Mouse (Mus musculus): ENCODE results near the gene Gp5. TPM values are rescaled to one million over a fixed set of nuclear protein-coding genes. Genes with fewer than 3 reads are reported as not detected.
A peak's percentile ranks its signal among the peaks of the same experiment; 100 is the strongest.

Gene Gp5
- polyA plus RNA-seq, 1 experiment from 2014 or later = 0.42 TPM

DNA sequence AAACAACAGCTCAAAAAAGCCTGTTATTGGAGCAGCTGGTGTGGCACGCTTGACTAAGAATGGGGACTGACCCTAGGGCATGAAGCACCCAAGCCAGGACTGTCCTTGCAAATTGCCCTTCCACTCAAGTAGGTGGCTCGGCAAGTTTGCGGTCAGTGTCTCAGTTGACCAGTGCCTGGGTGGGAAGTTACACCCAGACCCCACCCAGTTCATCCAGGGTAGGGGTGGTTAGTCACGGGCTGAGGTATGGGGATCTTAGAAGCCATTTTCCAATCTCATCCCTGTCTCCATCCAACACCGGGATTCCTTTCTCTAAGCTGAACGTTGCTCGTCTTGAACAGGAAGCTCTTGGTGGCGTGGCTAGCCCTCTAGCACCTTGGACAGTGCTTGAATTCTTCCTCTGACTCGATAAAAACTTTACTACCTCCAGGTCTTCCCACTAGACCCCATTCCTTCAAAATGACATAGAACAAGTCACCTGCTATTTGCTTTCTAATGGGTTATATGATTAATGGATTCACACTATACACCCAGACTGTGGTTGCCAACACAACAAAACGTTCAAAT, 10.8 kb downstream of the Gp5 start:
- Histone ChIP-seq H3K36me3 (no peaks in the 10 kb centered on the region), H3K4me2 (no peak overlapping the region), H3K4me3 (no peak overlapping the region), H3K27ac (replicated peaks) (no peak overlapping the region), H3K9me3 (no peaks in the 10 kb centered on the region), H3K27me3 (peaks cover 12% of the 10 kb centered on the region), H3K9ac (no peak overlapping the region), H3K4me1 (replicated peaks) (no peaks in the 10 kb centered on the region)
- WGBS = 74% methylated on average over 10 of the region's 10 CpGs
- no peak for ATAC-seq (ENCODE audit: low read depth)

GRCm38 (mm10) chr16:30297450-30297849, 13.1 kb downstream of the Gp5 start:
- 87% methylated on average over 7 of the region's 7 CpGs for WGBS
- H3K27me3 ChIP-seq = peaks cover 5% of the 10 kb centered on the region; the same call in 1 of the 2 replicates
- H3K4me2 ChIP-seq = no peak overlapping the region
- no peaks in the 10 kb centered on the region for H3K4me1 ChIP-seq (replicated peaks)
- ATAC-seq (ENCODE audit: low read depth) = no peak
- no peaks in the 10 kb centered on the region for H3K9me3 ChIP-seq
- no peak overlapping the region for H3K27ac ChIP-seq (replicated peaks)
- no peak overlapping the region for H3K4me3 ChIP-seq
- H3K9ac ChIP-seq = no peak overlapping the region
- H3K36me3 ChIP-seq = no peaks in the 10 kb centered on the region

GRCm38 (mm10) chr16:30296601-30297275, 13.8 kb downstream of the Gp5 start:
- H3K4me1 ChIP-seq (replicated peaks) = no peaks in the 10 kb centered on the region
- no peak for ATAC-seq (ENCODE audit: low read depth)
- no peak overlapping the region for H3K27ac ChIP-seq (replicated peaks)
- no peaks in the 10 kb centered on the region for H3K9me3 ChIP-seq
- no peak overlapping the region for H3K9ac ChIP-seq
- H3K36me3 ChIP-seq = no peaks in the 10 kb centered on the region
- H3K4me3 ChIP-seq = no peak overlapping the region
- H3K4me2 ChIP-seq = no peak overlapping the region
- peaks cover 5% of the 10 kb centered on the region; the same call in 1 of the 2 replicates for H3K27me3 ChIP-seq
- WGBS = 85% methylated on average over 11 of the region's 11 CpGs

DNA sequence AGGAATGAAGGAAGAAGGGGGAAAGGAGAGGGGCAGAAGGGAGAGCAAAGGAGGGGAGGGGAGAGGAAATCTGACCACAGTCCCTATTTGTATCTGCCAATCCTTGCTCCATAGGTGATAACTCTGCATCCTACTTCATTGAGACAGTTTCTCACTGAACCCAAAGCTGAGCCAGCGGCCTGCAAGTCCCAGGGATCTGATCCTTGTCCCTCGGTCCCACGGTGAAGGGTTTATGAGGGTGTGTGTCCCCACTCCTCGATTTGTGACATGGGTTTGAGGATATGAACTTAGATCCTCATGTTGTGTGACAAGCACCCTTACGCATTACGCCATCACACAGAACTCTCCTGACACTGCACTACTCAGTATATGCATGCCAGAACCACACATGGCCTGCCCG, 15.5 kb downstream of the Gp5 start:
- H3K4me3 ChIP-seq = no peak overlapping the region
- 90% methylated on average over 7 of the region's 7 CpGs for WGBS
- H3K9ac ChIP-seq = no peak overlapping the region
- H3K4me1 ChIP-seq (replicated peaks) = no peaks in the 10 kb centered on the region
- H3K27ac ChIP-seq (replicated peaks) = no peak overlapping the region
- H3K36me3 ChIP-seq = no peaks in the 10 kb centered on the region
- ATAC-seq (ENCODE audit: low read depth) = no peak
- no peaks in the 10 kb centered on the region for H3K27me3 ChIP-seq
- no peaks in the 10 kb centered on the region for H3K9me3 ChIP-seq
- no peak overlapping the region for H3K4me2 ChIP-seq

- no peaks in the 10 kb centered on the region for H3K36me3 ChIP-seq
- 65% methylated on average over 6 of the region's 6 CpGs for WGBS
These were observed 20.1 kb downstream of the Gp5 start for GRCm38 (mm10) chr16:30290436-30290835.

DNA sequence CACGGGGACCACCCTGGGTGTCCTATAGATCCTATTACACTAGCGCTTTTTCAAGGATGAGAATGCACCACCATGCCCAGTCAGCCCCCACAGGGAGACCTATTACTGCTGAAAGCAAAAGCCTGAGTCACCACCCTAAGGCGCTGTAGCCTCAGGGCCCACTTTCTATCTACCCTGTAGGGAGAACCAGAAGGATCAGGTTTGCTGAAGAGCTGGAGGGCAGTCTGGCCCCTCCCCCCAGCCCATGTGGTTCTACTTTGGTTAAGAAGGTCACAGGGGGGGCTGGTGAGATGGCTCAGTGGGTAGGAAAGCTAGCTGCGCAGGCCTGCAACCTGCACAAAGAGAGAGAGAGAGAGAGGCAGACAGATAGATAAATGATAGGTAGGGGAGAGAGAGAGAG, 24.9 kb downstream of the Gp5 start:
- Histone ChIP-seq H3K36me3 (no peaks in the 10 kb centered on the region), H3K27me3 (peaks cover 59% of the 10 kb centered on the region), H3K27ac (replicated peaks) (no peak overlapping the region), H3K4me1 (replicated peaks) (peaks cover 21% of the 10 kb centered on the region), H3K4me2 (no peak overlapping the region), H3K4me3 (no peak overlapping the region), H3K9me3 (no peaks in the 10 kb centered on the region), H3K9ac (no peak overlapping the region)
- 63% methylated on average over 4 of the region's 4 CpGs for WGBS
- 0 out of 2 replicates have a peak, but pooled peaks have one; percentile 2 for ATAC-seq (ENCODE audit: low read depth)

More at GRCm38 (mm10) chr16:30290436-30290835, 20.1 kb downstream of the Gp5 start:
- no peaks in the 10 kb centered on the region for H3K9me3 ChIP-seq
- H3K4me3 ChIP-seq = no peak overlapping the region
- peaks cover 12% of the 10 kb centered on the region; the same call in 1 of the 2 replicates for H3K27me3 ChIP-seq
- no peaks in the 10 kb centered on the region for H3K4me1 ChIP-seq (replicated peaks)
- no peak overlapping the region for H3K4me2 ChIP-seq
- H3K27ac ChIP-seq (replicated peaks) = no peak overlapping the region
- no peak overlapping the region for H3K9ac ChIP-seq
- no peak for ATAC-seq (ENCODE audit: low read depth)

- ATAC-seq (ENCODE audit: low read depth) = peak; percentile 53
- Histone ChIP-seq H3K27ac (replicated peaks) (no peak overlapping the region), H3K9me3 (no peaks in the 10 kb centered on the region), H3K27me3 (peaks cover 64% of the 10 kb centered on the region), H3K4me1 (replicated peaks) (peaks cover 23% of the 10 kb centered on the region), H3K4me3 (peak overlapping the region; percentile 14), H3K9ac (peak overlapping the region; percentile 50; the same call in 1 of the 2 replicates), H3K36me3 (no peaks in the 10 kb centered on the region), H3K4me2 (peak overlapping the region; percentile 56)
- under 1% methylated on average over 15 of the region's 15 CpGs for WGBS
These were observed 26.7 kb downstream of the Gp5 start for GRCm38 (mm10) chr16:30283743-30284337.

DNA sequence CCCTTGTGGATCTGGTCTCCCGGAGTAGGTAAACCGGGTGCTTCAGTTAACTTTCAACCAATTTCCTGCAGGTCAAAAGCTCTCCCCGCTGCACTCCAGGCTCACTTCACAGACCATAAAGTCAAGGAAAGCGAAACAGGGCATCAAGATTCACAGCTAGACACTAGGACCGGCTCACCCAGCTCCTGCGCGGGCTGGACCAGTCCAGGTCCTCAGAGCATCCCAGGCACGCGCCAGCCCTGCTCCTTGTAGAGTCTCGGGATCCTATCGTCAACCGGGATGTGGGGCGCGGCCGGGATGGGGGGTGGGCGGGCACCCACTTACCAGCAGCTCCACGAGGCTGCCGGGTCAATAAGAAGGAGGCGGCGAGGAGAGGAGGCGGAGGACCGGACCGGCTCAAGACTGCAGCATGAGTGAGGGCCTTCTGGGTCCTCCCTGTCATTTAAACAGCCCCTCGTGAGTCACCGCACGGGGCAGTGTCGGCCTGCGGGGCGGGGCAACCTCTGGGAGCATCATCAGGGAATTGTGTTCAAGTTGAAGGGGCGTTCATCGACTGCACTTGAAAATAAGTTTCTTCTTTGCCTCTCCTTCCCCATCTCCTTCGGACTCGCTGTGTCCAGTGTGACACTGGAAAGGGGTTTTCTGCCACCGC, 27.6 kb downstream of the Gp5 start, which contains the start of gene Lrrc15:
Lrrc15 (minus strand) TSS at position 413 of the 652 bp plus-strand sequence.
- Histone ChIP-seq H3K4me3 (peak within 1 kb of the TSS; percentile 27), H3K27me3 (peaks cover 59% of the 10 kb centered on the region), H3K9me3 (no peaks in the 10 kb centered on the region), H3K27ac (replicated peaks) (no peak within 1 kb of the TSS), H3K9ac (peak within 1 kb of the TSS; percentile 50), H3K4me1 (replicated peaks) (peaks cover 27% of the 10 kb centered on the region), H3K4me2 (peak within 1 kb of the TSS; percentile 56), H3K36me3 (no peaks in the 10 kb centered on the region)
- 0 out of 2 replicates have a peak, but pooled peaks have one; percentile 20 for ATAC-seq (ENCODE audit: low read depth)
- WGBS = 4% methylated on average over 34 of the region's 34 CpGs

- H3K4me2 ChIP-seq = no peak overlapping the region
- H3K4me3 ChIP-seq = no peak overlapping the region
- H3K27me3 ChIP-seq = peaks cover 55% of the 10 kb centered on the region
- ATAC-seq (ENCODE audit: low read depth) = no peak
- no peaks in the 10 kb centered on the region for H3K36me3 ChIP-seq
- whole genome bisulfite sequencing = 7% methylated on average over 4 of the region's 4 CpGs
- H3K9ac ChIP-seq = no peak overlapping the region
- no peak overlapping the region for H3K27ac ChIP-seq (replicated peaks)
- peaks cover 27% of the 10 kb centered on the region for H3K4me1 ChIP-seq (replicated peaks)
- H3K9me3 ChIP-seq = no peaks in the 10 kb centered on the region
These were observed 29.8 kb downstream of the Gp5 start for GRCm38 (mm10) chr16:30280676-30281297.

DNA sequence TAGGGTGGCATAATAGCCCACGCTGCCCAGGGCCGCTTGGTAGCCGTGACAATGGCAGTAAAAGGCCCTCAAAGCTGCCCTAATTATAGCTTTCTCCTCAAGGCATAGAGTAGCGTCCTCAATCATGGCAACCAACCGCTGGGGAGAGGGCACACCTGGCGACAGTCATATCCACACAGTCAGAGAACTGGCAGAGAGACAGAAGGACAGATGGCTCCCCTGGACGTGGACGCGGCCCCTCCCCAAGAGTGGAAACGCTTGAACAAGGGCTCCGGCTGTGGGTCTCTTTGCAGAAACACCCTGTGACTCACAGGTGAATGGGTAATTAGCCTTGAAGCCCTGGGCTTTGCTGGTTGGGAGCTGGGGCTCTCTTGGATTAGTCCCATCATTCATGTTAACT, 32.2 kb downstream of the Gp5 start:
- H3K27ac ChIP-seq (replicated peaks) = no peak overlapping the region
- H3K4me1 ChIP-seq (replicated peaks) = peaks cover 16% of the 10 kb centered on the region
- no peaks in the 10 kb centered on the region for H3K36me3 ChIP-seq
- ATAC-seq (ENCODE audit: low read depth) = no peak
- H3K27me3 ChIP-seq = peaks cover 33% of the 10 kb centered on the region
- 66% methylated on average over 11 of the region's 11 CpGs for WGBS
- H3K9me3 ChIP-seq = no peaks in the 10 kb centered on the region
- H3K9ac ChIP-seq = no peak overlapping the region
- H3K4me2 ChIP-seq = no peak overlapping the region
- no peak overlapping the region for H3K4me3 ChIP-seq

DNA sequence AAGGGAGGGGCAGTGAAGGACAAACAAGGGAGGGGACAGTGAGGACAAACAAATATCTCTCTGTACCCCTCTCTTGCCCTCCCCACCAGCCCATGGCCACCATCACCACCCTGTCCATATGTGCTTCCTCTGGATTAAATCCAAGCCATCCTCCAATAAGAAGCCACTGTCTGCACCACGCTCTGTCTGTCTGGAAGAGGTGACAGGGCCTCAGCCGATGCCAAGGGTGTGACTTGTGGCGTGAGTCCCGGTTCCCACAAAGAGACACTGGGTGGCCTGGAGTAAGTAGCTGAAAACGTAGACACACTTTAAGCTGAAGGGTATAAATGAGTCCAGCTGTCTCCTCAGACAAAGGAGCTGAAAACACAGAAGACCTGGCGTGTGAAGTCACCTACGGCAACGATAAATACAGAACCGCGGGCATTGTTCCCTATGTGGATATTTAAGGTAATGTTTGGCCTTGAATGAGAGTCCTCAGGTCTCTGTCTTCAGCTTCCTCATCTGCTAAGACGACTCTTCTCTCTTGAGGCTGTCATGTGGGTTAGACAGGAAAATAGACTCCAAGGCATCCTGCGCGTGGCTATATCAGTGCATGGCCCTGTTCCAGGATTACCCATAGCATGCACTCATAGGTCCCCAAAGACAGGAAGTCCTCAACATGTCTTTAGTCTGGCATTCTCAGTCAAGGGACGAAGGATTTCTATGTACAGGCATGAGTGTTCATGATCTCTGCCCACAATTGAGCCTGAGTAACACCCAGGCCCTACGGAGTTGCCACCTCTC, 34.8 kb downstream of the Gp5 start:
- H3K27me3 ChIP-seq = peaks cover 6% of the 10 kb centered on the region; the same call in 1 of the 2 replicates
- no peak for ATAC-seq (ENCODE audit: low read depth)
- no peak overlapping the region for H3K4me3 ChIP-seq
- 79% methylated on average over 15 of the region's 15 CpGs for WGBS
- H3K9me3 ChIP-seq = no peaks in the 10 kb centered on the region
- no peaks in the 10 kb centered on the region for H3K36me3 ChIP-seq
- no peak overlapping the region for H3K9ac ChIP-seq
- no peak overlapping the region for H3K4me2 ChIP-seq
- H3K27ac ChIP-seq (replicated peaks) = no peak overlapping the region
- H3K4me1 ChIP-seq (replicated peaks) = peaks cover 17% of the 10 kb centered on the region
